Mouse (Mus musculus) effector memory CD4-positive, alpha-beta T cell, adult 5 months (primary cell): ENCODE data around the gene Vmn1r38. TPM values are rescaled to one million over a fixed set of nuclear protein-coding genes. Genes with fewer than 3 reads are reported as not detected.

Experiments used
- polyA plus RNA-seq: library from polyadenylated mRNA; unstranded; fragments of 100-300 nt; shearing (Covaris generic); gene quantifications from one replicate; pipeline ENCODE4 v1.2.1, GENCODE M21; 2017

Vmn1r38 gene
- 0.20 TPM for polyA plus RNA-seq

DNA sequence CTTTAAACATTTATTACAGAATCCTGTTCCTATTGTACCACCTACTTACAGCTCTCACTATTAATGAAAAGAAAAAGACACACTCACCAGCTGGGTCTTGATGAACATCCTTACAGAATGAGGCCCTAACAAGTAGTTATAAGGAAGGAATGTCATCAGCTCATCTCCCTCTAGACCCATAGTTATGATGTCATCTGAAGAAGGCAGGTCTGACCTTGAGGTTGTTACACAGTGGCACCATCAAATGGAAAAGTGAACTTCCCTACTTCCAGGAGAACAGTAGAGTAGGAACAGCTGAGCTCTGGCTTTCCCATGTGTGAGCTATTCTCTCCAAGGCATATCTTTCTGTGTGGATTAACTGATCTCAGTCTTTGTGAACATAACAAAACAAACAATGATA, at the start of gene Vmn1r38:
Gene Vmn1r38 (minus strand): TSS at position 101 of the 400 bp plus-strand sequence.

GRCm38 (mm10) chr6:66810509-66810908, 28.1 kb upstream of the Vmn1r38 start, which contains the start of gene Vmn1r39:
Gene Vmn1r39 (minus strand): TSS chr6:66810609.

GRCm38 (mm10) chr6:66729082-66729481, 53.3 kb downstream of the Vmn1r38 start, which contains the start of gene Vmn1r37:
Gene Vmn1r37 (plus strand): TSS chr6:66729382.

Other genes starting within 250 kb of the Vmn1r38 start
- gene Mad2l1, start 247.2 kb downstream of the Vmn1r38 start, polyA plus RNA-seq: 15.3 TPM
- not detected for gene Vmn1r32, start 222.5 kb downstream of the Vmn1r38 start, polyA plus RNA-seq
- gene Vmn1r33, start 164.3 kb downstream of the Vmn1r38 start, polyA plus RNA-seq: not detected
- gene Vmn1r34, start 138.7 kb downstream of the Vmn1r38 start, polyA plus RNA-seq: not detected
- not detected for gene Vmn1r35, start 96.7 kb downstream of the Vmn1r38 start, polyA plus RNA-seq
- not detected for gene Vmn1r36, start 63.5 kb downstream of the Vmn1r38 start, polyA plus RNA-seq
- not detected for gene Vmn1r37, start 53.2 kb downstream of the Vmn1r38 start, polyA plus RNA-seq
- gene Vmn1r39, start 28.0 kb upstream of the Vmn1r38 start, polyA plus RNA-seq: not detected
- gene Gng12, start 113.8 kb upstream of the Vmn1r38 start, polyA plus RNA-seq: 11.4 TPM